Mouse (Mus musculus): Measurements from ENCODE around the gene Mpi. TPM values are rescaled to one million over a fixed set of nuclear protein-coding genes. Genes with fewer than 3 reads are reported as not detected.

The Mpi gene
- polyA plus RNA-seq, 1 experiment from 2014 or later, result 56.8 TPM

DNA sequence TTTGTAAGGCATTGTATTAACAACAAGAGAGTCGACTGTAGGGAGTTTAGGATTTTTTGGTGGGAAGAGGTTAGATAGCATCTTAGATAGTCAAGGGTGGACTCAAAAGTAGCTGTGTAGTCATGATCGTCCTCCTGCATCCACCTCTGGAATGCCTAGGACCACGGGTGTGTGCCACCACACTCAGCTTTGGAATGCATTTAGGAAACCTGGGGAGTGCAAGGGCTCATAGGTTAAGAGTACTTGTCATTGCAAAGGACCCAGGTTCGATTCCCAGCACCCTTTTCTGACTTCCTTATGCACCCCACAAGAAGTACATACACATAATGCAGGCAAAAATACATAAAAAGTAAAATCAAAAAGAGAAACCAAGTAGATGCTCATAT, 29.7 kb downstream of the Mpi start:
- WGBS, result 78% methylated on average over 4 of the region's 4 CpGs
- no peak for ATAC-seq (ENCODE audit: insufficient number of reproducible peaks, insufficient read depth, low FRiP score, low TSS enrichment, low read depth)
- Histone ChIP-seq H3K27me3 (no peaks in the 10 kb centered on the region), H3K27ac (no peak overlapping the region), H3K4me1 (replicated peaks) (peaks cover 19% of the 10 kb centered on the region), H3K36me3 (no peaks in the 10 kb centered on the region), H3K4me2 (peak overlapping the region; percentile 81), H3K9ac (replicated peaks) (no peak overlapping the region), H3K9me3 (no peaks in the 10 kb centered on the region), H3K4me3 (replicated peaks) (0 out of 2 replicates have a peak overlapping the region, but pooled peaks have one; percentile 98)

DNA sequence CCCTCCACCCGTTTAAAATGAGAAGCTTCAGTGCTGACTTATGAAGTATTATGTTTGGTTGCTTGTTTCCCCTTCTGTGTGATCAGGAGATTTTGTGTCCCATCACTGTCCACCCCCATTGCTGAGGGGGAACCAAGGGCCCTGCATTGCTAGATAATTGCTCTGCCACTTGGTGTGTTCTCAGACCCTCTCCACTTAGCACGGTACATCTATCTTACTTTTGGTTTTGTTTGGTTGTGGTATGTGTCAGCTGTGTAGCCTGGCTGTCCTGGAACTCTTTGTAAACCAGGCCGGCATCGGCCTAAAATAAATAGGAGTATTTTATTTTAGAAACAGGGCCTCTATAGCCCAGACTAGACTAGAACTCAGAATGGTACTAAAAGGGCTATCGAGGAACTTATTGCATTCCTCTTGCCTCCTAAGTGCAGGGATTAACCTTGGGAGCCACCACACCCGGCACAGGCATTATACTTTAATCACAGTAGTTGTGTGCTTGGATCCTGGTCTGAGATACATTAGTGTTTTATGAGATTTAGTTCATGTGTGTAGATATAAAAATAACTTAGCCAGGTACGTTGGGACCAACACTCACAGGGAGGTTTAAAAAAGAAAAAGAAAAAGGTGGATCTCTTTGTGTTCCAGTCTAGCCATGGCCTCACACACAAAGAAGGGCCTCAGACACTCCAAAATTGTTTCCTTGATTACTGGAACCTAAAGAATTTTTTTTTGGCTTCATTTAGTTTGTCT, 30.3 kb downstream of the Mpi start:
- Histone ChIP-seq H3K4me2 (peak overlapping the region; percentile 81), H3K9ac (replicated peaks) (peak overlapping the region; percentile 94), H3K4me3 (replicated peaks) (peak overlapping the region; percentile 98), H3K27me3 (no peaks in the 10 kb centered on the region), H3K27ac (no peak overlapping the region), H3K9me3 (no peaks in the 10 kb centered on the region), H3K36me3 (no peaks in the 10 kb centered on the region), H3K4me1 (replicated peaks) (peaks cover 19% of the 10 kb centered on the region)
- ATAC-seq (ENCODE audit: insufficient number of reproducible peaks, insufficient read depth, low FRiP score, low TSS enrichment, low read depth), result no peak
- 34% methylated on average over 7 of the region's 7 CpGs for WGBS

DNA sequence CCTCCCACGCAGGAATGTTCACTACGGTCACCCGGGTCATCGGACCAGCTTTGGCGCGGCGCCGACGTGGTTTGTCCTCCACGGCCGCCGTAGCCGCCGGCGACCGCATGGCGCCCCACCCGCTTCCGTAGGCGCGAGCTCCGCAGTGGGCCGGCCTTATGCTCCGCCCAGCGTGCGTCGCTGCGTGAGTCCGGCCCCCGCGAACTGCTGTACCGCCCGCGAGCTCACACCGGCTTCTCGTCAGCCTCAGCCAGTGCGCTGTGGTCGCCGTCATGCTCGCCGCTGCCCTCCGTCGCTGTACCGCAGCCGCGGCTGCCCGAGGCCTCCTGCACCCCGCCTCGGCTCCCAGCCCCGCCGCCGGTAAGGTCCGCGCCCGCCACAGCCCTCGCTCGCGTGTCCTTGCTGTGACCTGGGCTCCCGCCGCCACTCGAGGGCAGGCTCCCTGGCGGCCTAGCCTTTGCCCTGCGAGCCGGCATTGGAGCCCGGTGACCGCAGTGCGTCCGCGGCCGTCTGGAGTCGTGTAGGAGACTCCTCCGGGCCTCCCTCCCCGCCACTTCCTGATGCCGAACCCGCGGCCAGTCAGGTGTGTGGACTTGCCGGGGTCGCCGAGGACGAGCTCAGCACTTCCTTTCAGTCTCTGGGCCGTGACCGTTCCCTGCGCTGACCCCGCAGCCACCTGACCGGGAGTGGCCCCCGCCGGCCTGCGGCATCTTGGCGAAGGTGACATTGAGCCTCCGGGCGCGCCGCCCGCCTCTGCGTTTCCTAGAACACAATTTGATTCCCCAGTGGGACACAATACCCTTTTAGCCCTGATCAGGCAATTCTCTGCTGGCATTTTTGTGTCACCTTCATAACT, 31.3 kb downstream of the Mpi start, which contains the start of gene Cox5a:
Gene Cox5a (plus strand): TSS at position 219 of the 856 bp plus-strand sequence.
- Histone ChIP-seq H3K27ac (peak within 1 kb of the TSS; percentile 90), H3K4me2 (peak within 1 kb of the TSS; percentile 81), H3K4me1 (replicated peaks) (peaks cover 19% of the 10 kb centered on the region), H3K9ac (replicated peaks) (peak within 1 kb of the TSS; percentile 94), H3K36me3 (no peaks in the 10 kb centered on the region), H3K27me3 (no peaks in the 10 kb centered on the region), H3K4me3 (replicated peaks) (peak within 1 kb of the TSS; percentile 98), H3K9me3 (no peaks in the 10 kb centered on the region)
- WGBS, result under 1% methylated on average over 87 of the region's 95 CpGs
- ATAC-seq (ENCODE audit: insufficient number of reproducible peaks, insufficient read depth, low FRiP score, low TSS enrichment, low read depth), result peak; percentile 96

- Histone ChIP-seq H3K4me1 (replicated peaks) (peaks cover 19% of the 10 kb centered on the region), H3K4me2 (peak overlapping the region; percentile 81), H3K36me3 (no peaks in the 10 kb centered on the region), H3K4me3 (replicated peaks) (peak overlapping the region; percentile 98), H3K27me3 (no peaks in the 10 kb centered on the region), H3K27ac (peak overlapping the region; percentile 90; the same call in 1 of the 2 replicates), H3K9ac (replicated peaks) (peak overlapping the region; percentile 94), H3K9me3 (no peaks in the 10 kb centered on the region)
- 26% methylated on average over 16 of the region's 16 CpGs for WGBS
- ATAC-seq (ENCODE audit: insufficient number of reproducible peaks, insufficient read depth, low FRiP score, low TSS enrichment, low read depth), result peak; percentile 45
These were observed 32.0 kb downstream of the Mpi start for GRCm38 (mm10) chr9:57520375-57521055.

DNA sequence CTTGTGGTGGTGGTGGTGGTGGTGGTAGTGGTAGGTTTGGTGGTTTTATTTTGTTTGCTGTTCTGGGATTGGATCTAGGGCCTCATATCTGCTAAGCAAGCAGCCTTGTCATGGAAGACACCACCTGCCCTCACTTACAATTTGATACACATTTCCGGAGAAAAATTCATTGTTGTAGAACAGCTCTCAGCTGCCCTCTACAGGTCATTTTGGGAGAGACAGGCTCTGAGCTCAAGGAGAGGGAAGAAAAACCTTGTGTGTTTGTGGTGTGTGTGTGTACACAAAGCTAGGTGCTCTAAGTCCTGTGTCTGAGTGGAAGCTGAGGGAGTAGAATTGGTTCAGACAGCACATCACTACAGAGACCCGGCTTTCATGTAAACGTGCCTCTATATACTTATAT, 35.5 kb downstream of the Mpi start:
- Histone ChIP-seq H3K4me3 (replicated peaks) (no peak overlapping the region), H3K4me2 (no peak overlapping the region), H3K4me1 (replicated peaks) (peaks cover 3% of the 10 kb centered on the region), H3K9ac (replicated peaks) (no peak overlapping the region), H3K27me3 (no peaks in the 10 kb centered on the region), H3K27ac (no peak overlapping the region), H3K36me3 (no peaks in the 10 kb centered on the region), H3K9me3 (no peaks in the 10 kb centered on the region)
- ATAC-seq (ENCODE audit: insufficient number of reproducible peaks, insufficient read depth, low FRiP score, low TSS enrichment, low read depth), result no peak
- 5% methylated on average over 3 of the region's 3 CpGs for WGBS

- Histone ChIP-seq H3K27ac (no peak overlapping the region), H3K4me2 (no peak overlapping the region), H3K9me3 (no peaks in the 10 kb centered on the region), H3K4me3 (replicated peaks) (no peak overlapping the region), H3K27me3 (peaks cover 23% of the 10 kb centered on the region), H3K36me3 (no peaks in the 10 kb centered on the region), H3K9ac (replicated peaks) (no peak overlapping the region), H3K4me1 (replicated peaks) (no peaks in the 10 kb centered on the region)
- 77% methylated on average over 2 of the region's 2 CpGs for WGBS
- no peak for ATAC-seq (ENCODE audit: insufficient number of reproducible peaks, insufficient read depth, low FRiP score, low TSS enrichment, low read depth)
These were observed 42.0 kb downstream of the Mpi start for GRCm38 (mm10) chr9:57510577-57510976.

DNA sequence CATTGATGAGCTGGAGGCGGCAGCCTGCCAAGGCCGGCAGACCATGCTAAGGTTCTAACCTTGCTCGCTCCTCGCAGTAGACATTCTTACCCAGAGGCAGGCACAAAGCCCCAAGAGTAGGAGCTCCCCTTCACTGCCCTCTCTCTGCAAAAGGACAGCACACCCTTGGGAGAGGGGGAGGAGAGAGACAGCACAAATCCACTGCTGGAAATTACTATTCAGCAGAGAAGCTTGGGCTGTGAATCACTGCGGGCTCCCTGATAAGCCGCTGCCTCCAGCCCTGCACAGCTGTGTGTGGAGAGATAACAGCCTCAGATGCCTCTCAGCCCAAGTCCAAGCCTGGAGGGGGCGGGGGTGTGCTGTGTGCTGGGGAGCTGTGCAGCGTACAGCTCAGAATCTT, 46.9 kb downstream of the Mpi start:
- Histone ChIP-seq H3K9me3 (no peaks in the 10 kb centered on the region), H3K27me3 (peaks cover 72% of the 10 kb centered on the region), H3K27ac (no peak overlapping the region), H3K4me3 (replicated peaks) (no peak overlapping the region), H3K4me1 (replicated peaks) (peaks cover 30% of the 10 kb centered on the region), H3K36me3 (no peaks in the 10 kb centered on the region), H3K9ac (replicated peaks) (no peak overlapping the region), H3K4me2 (no peak overlapping the region)
- WGBS, result 18% methylated on average over 8 of the region's 8 CpGs
- ATAC-seq (ENCODE audit: insufficient number of reproducible peaks, insufficient read depth, low FRiP score, low TSS enrichment, low read depth), result no peak

- Histone ChIP-seq H3K4me3 (replicated peaks) (peak overlapping the region; percentile 47), H3K9ac (replicated peaks) (no peak overlapping the region), H3K36me3 (no peaks in the 10 kb centered on the region), H3K4me2 (peak overlapping the region; percentile 84), H3K9me3 (no peaks in the 10 kb centered on the region), H3K4me1 (replicated peaks) (peaks cover 30% of the 10 kb centered on the region), H3K27ac (no peak overlapping the region), H3K27me3 (peaks cover 76% of the 10 kb centered on the region)
- WGBS, result 50% methylated on average over 10 of the region's 10 CpGs
- no peak for ATAC-seq (ENCODE audit: insufficient number of reproducible peaks, insufficient read depth, low FRiP score, low TSS enrichment, low read depth)
These were observed 47.7 kb downstream of the Mpi start for GRCm38 (mm10) chr9:57504891-57505290.

DNA sequence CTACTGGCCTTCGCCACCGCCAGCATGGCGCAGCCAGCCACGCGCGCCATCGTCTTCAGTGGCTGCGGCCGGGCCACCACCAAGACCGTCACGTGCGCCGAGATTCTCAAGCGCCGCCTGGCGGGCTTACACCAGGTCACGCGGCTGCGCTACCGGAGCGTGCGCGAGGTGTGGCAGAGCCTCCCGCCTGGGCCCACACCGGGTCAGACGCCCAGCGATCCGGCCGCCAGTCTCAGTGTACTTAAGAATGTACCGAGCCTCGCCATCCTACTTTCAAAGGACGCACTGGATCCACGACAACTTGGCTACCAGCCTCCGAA, 48.2 kb downstream of the Mpi start:
- Histone ChIP-seq H3K27ac (no peak overlapping the region), H3K4me2 (peak overlapping the region; percentile 84), H3K4me3 (replicated peaks) (peak overlapping the region; percentile 47), H3K9me3 (no peaks in the 10 kb centered on the region), H3K4me1 (replicated peaks) (peaks cover 30% of the 10 kb centered on the region), H3K9ac (replicated peaks) (peak overlapping the region; percentile 31), H3K27me3 (peaks cover 79% of the 10 kb centered on the region), H3K36me3 (no peaks in the 10 kb centered on the region)
- peak; percentile 28; the same call in 1 of the 2 replicates for ATAC-seq (ENCODE audit: insufficient number of reproducible peaks, insufficient read depth, low FRiP score, low TSS enrichment, low read depth)
- under 1% methylated on average over 34 of the region's 34 CpGs for WGBS

- 1% methylated on average over 46 of the region's 46 CpGs for WGBS
- Histone ChIP-seq H3K27ac (no peak within 1 kb of the TSS), H3K4me2 (peak within 1 kb of the TSS; percentile 84)
These were observed 48.8 kb downstream of the Mpi start, which contains the start of gene Rpp25 for GRCm38 (mm10) chr9:57503622-57504380. Gene Rpp25, plus strand, starts transcription at chr9:57504026.

More at GRCm38 (mm10) chr9:57503622-57504380, 48.8 kb downstream of the Mpi start, which contains the start of gene Rpp25:
- H3K36me3 ChIP-seq, result no peaks in the 10 kb centered on the region
- peak within 1 kb of the TSS; percentile 47 for H3K4me3 ChIP-seq (replicated peaks)
- H3K9ac ChIP-seq (replicated peaks), result peak within 1 kb of the TSS; percentile 31
- peaks cover 30% of the 10 kb centered on the region for H3K4me1 ChIP-seq (replicated peaks)
- ATAC-seq (ENCODE audit: insufficient number of reproducible peaks, insufficient read depth, low FRiP score, low TSS enrichment, low read depth), result peak; percentile 40; the same call in 1 of the 2 replicates
- no peaks in the 10 kb centered on the region for H3K9me3 ChIP-seq
- peaks cover 84% of the 10 kb centered on the region for H3K27me3 ChIP-seq
